Mouse (Mus musculus): ENCODE measurements around the gene Pphln1.

Pphln1 gene

GRCm38 (mm10) chr15:93475688-93476087 is 77.5 kb downstream of the Pphln1 start:
- Histone ChIP-seq H3K9me3 (ENCODE audit: low read length) (no peaks in the 10 kb centered on the region), H3K27me3 (ENCODE audit: insufficient read depth, low read length) (no peaks in the 10 kb centered on the region), H3K36me3 (ENCODE audit: insufficient read depth, low read length) (peaks cover 6% of the 10 kb centered on the region; the same call in 1 of the 2 replicates), H3K4me1 (replicated peaks; ENCODE audit: low read depth, low read length) (peaks cover 16% of the 10 kb centered on the region), H3K4me3 (replicated peaks; ENCODE audit: low read length) (no peak overlapping the region)
- TF ChIP-seq POU5F1 (IDR thresholded peaks at IDR 0.05; ENCODE audit: borderline replicate concordance, low read length) (no peak), CTCF (conservative IDR thresholded peaks at IDR 0.05; ENCODE audit: low read length) (no peak), NANOG (IDR thresholded peaks at IDR 0.05; ENCODE audit: borderline replicate concordance, low read length) (no peak)

GRCm38 (mm10) chr15:93477729-93478128 is 79.6 kb downstream of the Pphln1 start:
- peaks cover 1% of the 10 kb centered on the region; the same call in 1 of the 2 replicates for H3K36me3 ChIP-seq (ENCODE audit: insufficient read depth, low read length)
- H3K4me3 ChIP-seq (replicated peaks; ENCODE audit: low read length), result no peak overlapping the region
- H3K27me3 ChIP-seq (ENCODE audit: insufficient read depth, low read length), result no peaks in the 10 kb centered on the region
- no peaks in the 10 kb centered on the region for H3K9me3 ChIP-seq (ENCODE audit: low read length)
- H3K4me1 ChIP-seq (replicated peaks; ENCODE audit: low read depth, low read length), result peaks cover under 1% of the 10 kb centered on the region; the same call in 1 of the 2 replicates
- TF ChIP-seq CTCF (conservative IDR thresholded peaks at IDR 0.05; ENCODE audit: low read length) (no peak), NANOG (IDR thresholded peaks at IDR 0.05; ENCODE audit: borderline replicate concordance, low read length) (no peak), POU5F1 (IDR thresholded peaks at IDR 0.05; ENCODE audit: borderline replicate concordance, low read length) (no peak)

GRCm38 (mm10) chr15:93478676-93479075 is 80.5 kb downstream of the Pphln1 start:
- 0 out of 2 replicates have a peak, but pooled peaks cover under 1% of the 10 kb centered on the region for H3K4me1 ChIP-seq (replicated peaks; ENCODE audit: low read depth, low read length)
- H3K36me3 ChIP-seq (ENCODE audit: insufficient read depth, low read length), result no peaks in the 10 kb centered on the region
- no peaks in the 10 kb centered on the region for H3K27me3 ChIP-seq (ENCODE audit: insufficient read depth, low read length)
- H3K9me3 ChIP-seq (ENCODE audit: low read length), result no peaks in the 10 kb centered on the region
- TF ChIP-seq POU5F1 (IDR thresholded peaks at IDR 0.05; ENCODE audit: borderline replicate concordance, low read length), result no peak
- peak; percentile 16; the same call in 1 of the 2 replicates for TF ChIP-seq CTCF (conservative IDR thresholded peaks at IDR 0.05; ENCODE audit: low read length)
- no peak for TF ChIP-seq NANOG (IDR thresholded peaks at IDR 0.05; ENCODE audit: borderline replicate concordance, low read length)
- H3K4me3 ChIP-seq (replicated peaks; ENCODE audit: low read length), result no peak overlapping the region

- TF ChIP-seq NANOG (IDR thresholded peaks at IDR 0.05; ENCODE audit: borderline replicate concordance, low read length) (no peak), CTCF (conservative IDR thresholded peaks at IDR 0.05; ENCODE audit: low read length) (no peak), POU5F1 (IDR thresholded peaks at IDR 0.05; ENCODE audit: borderline replicate concordance, low read length) (no peak)
- H3K9me3 ChIP-seq (ENCODE audit: low read length), result no peaks in the 10 kb centered on the region
- no peaks in the 10 kb centered on the region for H3K36me3 ChIP-seq (ENCODE audit: insufficient read depth, low read length)
- H3K4me1 ChIP-seq (replicated peaks; ENCODE audit: low read depth, low read length), result peaks cover 6% of the 10 kb centered on the region; the same call in 1 of the 2 replicates
- H3K4me3 ChIP-seq (replicated peaks; ENCODE audit: low read length), result no peak overlapping the region
- no peaks in the 10 kb centered on the region for H3K27me3 ChIP-seq (ENCODE audit: insufficient read depth, low read length)
Observed at GRCm38 (mm10) chr15:93479445-93479844, 81.3 kb downstream of the Pphln1 start.

GRCm38 (mm10) chr15:93481112-93481511 is 83.0 kb downstream of the Pphln1 start:
- Histone ChIP-seq H3K4me3 (replicated peaks; ENCODE audit: low read length) (no peak overlapping the region), H3K9me3 (ENCODE audit: low read length) (no peaks in the 10 kb centered on the region), H3K27me3 (ENCODE audit: insufficient read depth, low read length) (no peaks in the 10 kb centered on the region), H3K4me1 (replicated peaks; ENCODE audit: low read depth, low read length) (peaks cover 14% of the 10 kb centered on the region), H3K36me3 (ENCODE audit: insufficient read depth, low read length) (no peaks in the 10 kb centered on the region)
- TF ChIP-seq NANOG (IDR thresholded peaks at IDR 0.05; ENCODE audit: borderline replicate concordance, low read length), result no peak
- TF ChIP-seq CTCF (conservative IDR thresholded peaks at IDR 0.05; ENCODE audit: low read length), result no peak
- TF ChIP-seq POU5F1 (IDR thresholded peaks at IDR 0.05; ENCODE audit: borderline replicate concordance, low read length), result no peak

GRCm38 (mm10) chr15:93484261-93484710 is 86.1 kb downstream of the Pphln1 start:
- Histone ChIP-seq H3K36me3 (ENCODE audit: insufficient read depth, low read length) (no peaks in the 10 kb centered on the region), H3K9me3 (ENCODE audit: low read length) (no peaks in the 10 kb centered on the region), H3K4me3 (replicated peaks; ENCODE audit: low read length) (no peak overlapping the region), H3K4me1 (replicated peaks; ENCODE audit: low read depth, low read length) (peaks cover 28% of the 10 kb centered on the region), H3K27me3 (ENCODE audit: insufficient read depth, low read length) (no peaks in the 10 kb centered on the region)
- no peak for TF ChIP-seq NANOG (IDR thresholded peaks at IDR 0.05; ENCODE audit: borderline replicate concordance, low read length)
- no peak for TF ChIP-seq POU5F1 (IDR thresholded peaks at IDR 0.05; ENCODE audit: borderline replicate concordance, low read length)
- peak; percentile 30 for TF ChIP-seq CTCF (conservative IDR thresholded peaks at IDR 0.05; ENCODE audit: low read length)

GRCm38 (mm10) chr15:93485252-93485651 is 87.1 kb downstream of the Pphln1 start:
- H3K36me3 ChIP-seq (ENCODE audit: insufficient read depth, low read length), result no peaks in the 10 kb centered on the region
- H3K27me3 ChIP-seq (ENCODE audit: insufficient read depth, low read length), result no peaks in the 10 kb centered on the region
- H3K4me1 ChIP-seq (replicated peaks; ENCODE audit: low read depth, low read length), result peaks cover 34% of the 10 kb centered on the region
- TF ChIP-seq POU5F1 (IDR thresholded peaks at IDR 0.05; ENCODE audit: borderline replicate concordance, low read length) (no peak), CTCF (conservative IDR thresholded peaks at IDR 0.05; ENCODE audit: low read length) (no peak)
- no peaks in the 10 kb centered on the region for H3K9me3 ChIP-seq (ENCODE audit: low read length)
- H3K4me3 ChIP-seq (replicated peaks; ENCODE audit: low read length), result no peak overlapping the region

- Histone ChIP-seq H3K4me3 (replicated peaks; ENCODE audit: low read length) (no peak overlapping the region), H3K36me3 (ENCODE audit: insufficient read depth, low read length) (no peaks in the 10 kb centered on the region), H3K9me3 (ENCODE audit: low read length) (no peaks in the 10 kb centered on the region), H3K27me3 (ENCODE audit: insufficient read depth, low read length) (no peaks in the 10 kb centered on the region), H3K4me1 (replicated peaks; ENCODE audit: low read depth, low read length) (peaks cover 41% of the 10 kb centered on the region)
- TF ChIP-seq NANOG (IDR thresholded peaks at IDR 0.05; ENCODE audit: borderline replicate concordance, low read length) (no peak), POU5F1 (IDR thresholded peaks at IDR 0.05; ENCODE audit: borderline replicate concordance, low read length) (no peak), CTCF (conservative IDR thresholded peaks at IDR 0.05; ENCODE audit: low read length) (no peak)
Observed at GRCm38 (mm10) chr15:93486066-93486465, 87.9 kb downstream of the Pphln1 start.

- Histone ChIP-seq H3K36me3 (ENCODE audit: insufficient read depth, low read length) (0 out of 2 replicates have a peak, but pooled peaks cover 4% of the 10 kb centered on the region), H3K4me1 (replicated peaks; ENCODE audit: low read depth, low read length) (peaks cover 46% of the 10 kb centered on the region), H3K9me3 (ENCODE audit: low read length) (no peaks in the 10 kb centered on the region), H3K27me3 (ENCODE audit: insufficient read depth, low read length) (no peaks in the 10 kb centered on the region), H3K4me3 (replicated peaks; ENCODE audit: low read length) (no peak overlapping the region)
- TF ChIP-seq NANOG (IDR thresholded peaks at IDR 0.05; ENCODE audit: borderline replicate concordance, low read length), result peak; percentile 86
- TF ChIP-seq POU5F1 (IDR thresholded peaks at IDR 0.05; ENCODE audit: borderline replicate concordance, low read length), result no peak; the same call in 1 of the 2 replicates
Observed at GRCm38 (mm10) chr15:93489597-93489996, 91.4 kb downstream of the Pphln1 start.

Measured in E14TG2a.4 (cell line).